Mouse (Mus musculus): ENCODE results near the gene S1pr2.
A peak's percentile ranks its signal among the peaks of the same experiment; 100 is the strongest.

S1pr2 gene

DNA sequence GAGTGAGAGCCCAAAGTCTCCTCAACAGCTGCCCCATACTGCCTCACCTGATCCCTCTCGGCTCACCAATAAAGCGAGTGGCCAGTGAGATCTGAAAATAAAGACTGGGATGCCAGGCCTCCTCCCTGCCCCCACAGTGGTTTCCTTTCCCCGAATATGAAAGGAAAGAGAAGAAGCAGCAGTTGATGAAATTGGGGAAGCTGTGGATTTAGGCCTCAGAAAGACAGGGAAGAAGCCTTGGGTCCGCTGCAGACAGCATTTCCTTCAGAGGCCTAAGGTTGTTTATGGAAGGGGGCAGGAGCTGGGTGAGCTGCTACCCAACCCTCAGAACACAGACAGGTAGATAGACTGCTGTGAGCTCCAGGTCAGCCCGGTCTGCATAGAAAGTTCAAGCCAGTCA is 9.8 kb downstream of the S1pr2 start:
- DNase-seq (ENCODE audit: low read depth, low spot score) = no peak

DNA sequence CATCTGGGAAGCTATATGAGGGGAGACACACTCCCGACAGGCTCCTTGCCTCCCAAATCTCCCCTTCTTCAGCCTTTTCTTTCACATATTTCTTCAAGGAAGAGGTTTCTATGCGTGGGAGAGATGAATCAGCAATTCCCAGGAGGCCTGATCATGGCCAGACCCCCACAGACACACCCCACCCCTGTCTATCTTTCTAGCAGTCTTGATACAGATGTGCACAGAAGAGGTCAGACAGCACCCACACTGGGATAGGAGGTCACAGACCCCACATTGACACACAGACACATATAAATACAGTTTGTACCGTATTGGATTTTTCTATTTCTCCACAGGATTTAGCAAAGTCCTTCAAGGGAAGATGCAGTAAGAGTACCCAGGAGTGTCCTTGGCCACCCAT is 10.6 kb downstream of the S1pr2 start:
- no peak for DNase-seq (ENCODE audit: low read depth, low spot score)

DNA sequence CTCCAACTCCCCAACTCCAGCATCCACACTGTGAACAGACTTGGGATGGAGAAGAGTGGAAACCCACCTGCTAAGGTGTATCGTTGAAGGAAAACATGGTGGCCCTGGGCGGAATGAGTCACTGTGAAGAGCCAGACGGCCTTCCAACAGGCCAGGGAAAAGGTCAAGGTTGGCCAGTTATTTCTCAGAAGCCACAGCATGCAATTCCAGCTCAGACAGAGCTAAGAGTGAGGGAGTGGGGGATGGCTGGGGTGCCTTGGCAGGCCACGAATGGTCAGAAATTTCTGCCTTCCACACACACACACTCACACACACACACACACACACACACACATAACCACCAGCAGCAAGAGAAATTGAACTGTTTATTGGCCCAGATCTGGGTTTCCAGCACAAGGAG is 11.0 kb downstream of the S1pr2 start:
- no peak for DNase-seq (ENCODE audit: low read depth, low spot score)

DNA sequence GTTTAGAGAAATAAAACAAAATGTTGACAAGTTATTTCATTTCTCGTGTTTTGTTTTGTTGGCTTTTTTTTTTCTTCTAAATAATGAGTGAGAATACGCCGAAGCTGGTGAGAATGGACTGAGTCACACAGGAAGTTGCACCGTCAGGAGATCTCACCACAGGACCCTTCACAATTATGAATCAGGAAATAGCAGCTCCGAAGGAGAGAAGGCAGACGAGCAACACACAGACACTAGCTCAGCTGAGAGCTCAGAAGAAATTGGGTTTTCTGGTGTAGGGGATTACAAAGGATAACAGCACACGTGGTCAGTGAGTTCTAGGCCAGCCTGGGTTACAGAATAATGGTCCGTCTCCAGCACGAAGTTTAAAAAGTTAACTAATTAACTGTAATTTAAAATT is 15.0 kb downstream of the S1pr2 start:
- peak; percentile 64 for DNase-seq (ENCODE audit: low read depth, low spot score)

DNA sequence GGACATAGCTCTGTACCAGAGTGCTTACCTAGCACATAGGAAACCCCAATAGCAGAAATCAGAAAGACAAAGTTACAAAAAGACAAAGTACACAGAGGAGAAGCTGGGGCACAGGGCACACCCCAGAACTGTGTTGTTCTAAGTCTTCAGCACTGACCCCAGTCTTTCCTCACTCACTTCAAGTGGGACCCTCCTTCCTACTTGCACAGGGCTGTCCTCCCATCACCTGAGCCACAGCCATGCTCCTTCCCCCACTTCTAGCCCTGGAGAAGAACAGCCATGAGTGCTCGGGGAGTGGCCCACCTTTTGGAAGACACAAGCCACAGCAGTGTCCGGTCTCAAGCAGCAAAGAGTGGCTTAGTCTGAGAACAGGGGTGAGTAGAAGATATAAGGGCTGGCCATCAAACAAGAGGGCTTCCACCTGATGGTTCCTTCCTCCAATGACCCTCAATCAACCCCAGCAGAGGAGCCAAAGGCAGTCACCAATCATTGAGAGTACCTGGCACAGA is 17.1 kb downstream of the S1pr2 start, which contains the start of gene Dnmt1:
Gene Dnmt1 (minus strand): TSS at position 459 of the 509 bp plus-strand sequence.
- no peak for DNase-seq (ENCODE audit: low read depth, low spot score)

DNA sequence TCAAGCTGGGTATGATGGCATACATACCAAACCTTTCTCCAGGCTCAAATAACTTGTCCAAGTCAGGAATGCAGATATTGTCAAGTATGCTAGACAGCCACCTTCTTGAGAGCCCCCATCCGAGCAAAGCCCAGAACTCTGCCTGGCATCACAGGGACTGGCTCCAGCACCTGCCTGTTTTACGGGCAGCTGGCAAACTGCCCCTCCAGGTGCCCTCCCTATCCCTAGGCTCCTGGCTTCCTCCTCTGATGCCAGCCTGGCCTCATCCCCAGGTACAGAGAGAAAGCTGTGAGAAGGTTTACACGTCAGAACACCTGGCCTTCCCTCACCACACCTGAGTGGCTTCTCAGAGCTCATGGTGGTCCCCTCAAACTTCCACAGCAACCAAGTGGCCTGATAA is 19.6 kb downstream of the S1pr2 start:
- DNase-seq (ENCODE audit: low read depth, low spot score) = no peak

DNA sequence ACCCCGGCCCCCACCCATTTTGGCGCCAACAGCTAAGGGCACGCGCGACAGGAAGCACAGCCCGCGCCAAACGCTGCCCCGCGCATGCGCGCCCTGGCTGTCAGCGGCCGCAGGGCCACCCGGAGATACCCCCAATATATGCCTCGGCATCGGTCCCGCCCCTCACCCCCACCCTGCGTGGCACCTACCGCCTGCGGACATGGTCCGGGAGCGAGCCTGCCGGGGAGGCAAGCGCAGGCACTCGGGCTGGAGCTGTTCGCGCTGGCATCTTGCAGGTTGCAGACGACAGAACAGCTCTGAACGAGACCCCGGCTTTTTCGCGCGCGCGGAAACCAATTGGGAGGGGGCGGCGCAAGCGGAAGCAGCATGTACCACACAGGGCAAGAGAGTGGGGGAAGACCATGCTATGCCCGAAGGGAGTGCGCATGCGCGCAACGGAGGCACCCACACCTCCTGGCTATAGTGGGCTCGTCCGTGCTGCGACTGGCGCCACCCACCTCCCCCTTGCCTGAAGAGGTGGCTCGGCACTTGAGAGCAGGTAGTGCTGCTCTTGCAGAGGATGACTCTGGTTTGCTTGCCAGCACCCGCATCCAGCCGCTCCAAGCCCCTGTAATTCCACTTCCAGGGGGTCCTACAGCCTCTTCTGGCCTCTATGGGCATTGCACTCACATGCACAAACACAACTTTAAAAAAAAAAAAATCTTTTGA is 23.9 kb downstream of the S1pr2 start:
- peak; percentile 99 for DNase-seq (ENCODE audit: low read depth, low spot score)

DNA sequence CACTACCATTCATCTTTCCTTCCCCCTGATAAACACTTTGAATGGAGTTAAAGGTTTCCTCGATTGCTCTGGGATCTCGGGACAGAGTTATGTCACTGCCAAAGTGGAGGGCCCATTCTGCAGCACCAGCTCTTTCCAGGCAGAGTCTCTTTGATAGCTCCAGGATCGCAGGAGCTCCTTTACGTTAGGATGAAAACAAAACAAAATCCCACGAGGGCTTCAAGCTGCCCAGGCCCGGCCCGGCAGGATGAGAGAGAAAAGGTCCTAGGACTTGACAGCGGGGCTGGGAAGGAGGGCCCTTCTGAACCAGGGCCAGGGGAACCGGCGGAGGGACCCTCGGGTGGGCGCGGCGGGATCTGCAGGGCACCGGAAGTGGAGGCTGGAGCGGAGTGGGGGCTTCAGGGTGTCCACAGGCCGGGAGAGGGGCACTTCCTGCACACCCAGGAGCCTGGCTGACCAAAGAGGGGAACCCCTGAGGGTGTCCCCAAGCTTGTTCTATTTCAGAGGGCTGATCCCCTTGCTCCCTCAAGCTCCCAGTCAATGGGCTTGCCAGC is 24.5 kb downstream of the S1pr2 start:
- DNase-seq (ENCODE audit: low read depth, low spot score) = no peak

DNA sequence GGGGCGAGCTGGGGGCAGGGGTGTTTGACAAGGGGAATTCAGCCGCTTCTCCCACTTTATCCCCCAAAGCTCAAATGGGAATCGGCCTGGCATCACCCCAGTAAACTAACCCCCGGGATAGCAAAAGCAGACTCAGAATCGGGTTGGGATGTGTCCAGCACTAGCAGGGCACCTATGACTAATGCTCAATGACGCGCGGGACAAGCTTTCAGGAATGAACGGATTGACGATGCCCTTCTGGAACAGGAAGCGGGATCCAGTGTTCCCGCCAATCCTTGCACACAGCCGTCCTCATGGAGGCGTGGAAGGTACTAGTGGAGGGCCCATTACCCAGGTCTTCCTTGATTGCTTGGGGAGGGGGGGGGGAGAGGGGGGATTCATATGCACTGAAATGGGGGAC is 25.1 kb downstream of the S1pr2 start:
- DNase-seq (ENCODE audit: low read depth, low spot score) = peak; percentile 8

DNA sequence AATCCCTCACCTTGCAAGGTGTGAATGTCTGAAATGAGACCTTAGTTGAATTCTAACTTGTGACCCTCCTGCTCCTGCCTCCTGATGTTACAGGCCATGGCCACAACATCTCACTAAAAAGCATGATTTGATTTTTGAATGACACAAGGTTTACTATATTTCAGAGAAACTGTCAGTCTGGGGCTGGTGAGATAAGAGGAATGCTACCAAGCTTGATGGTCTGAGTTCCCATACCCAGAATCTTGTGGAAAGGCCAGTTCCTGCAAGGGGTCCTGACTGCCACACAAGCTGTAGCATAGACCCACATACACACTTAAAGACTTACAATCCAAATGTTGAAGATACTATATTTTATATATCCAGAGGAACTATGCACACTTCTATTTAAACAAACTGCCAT is 26.2 kb downstream of the S1pr2 start:
- no peak for DNase-seq (ENCODE audit: low read depth, low spot score)

DNA sequence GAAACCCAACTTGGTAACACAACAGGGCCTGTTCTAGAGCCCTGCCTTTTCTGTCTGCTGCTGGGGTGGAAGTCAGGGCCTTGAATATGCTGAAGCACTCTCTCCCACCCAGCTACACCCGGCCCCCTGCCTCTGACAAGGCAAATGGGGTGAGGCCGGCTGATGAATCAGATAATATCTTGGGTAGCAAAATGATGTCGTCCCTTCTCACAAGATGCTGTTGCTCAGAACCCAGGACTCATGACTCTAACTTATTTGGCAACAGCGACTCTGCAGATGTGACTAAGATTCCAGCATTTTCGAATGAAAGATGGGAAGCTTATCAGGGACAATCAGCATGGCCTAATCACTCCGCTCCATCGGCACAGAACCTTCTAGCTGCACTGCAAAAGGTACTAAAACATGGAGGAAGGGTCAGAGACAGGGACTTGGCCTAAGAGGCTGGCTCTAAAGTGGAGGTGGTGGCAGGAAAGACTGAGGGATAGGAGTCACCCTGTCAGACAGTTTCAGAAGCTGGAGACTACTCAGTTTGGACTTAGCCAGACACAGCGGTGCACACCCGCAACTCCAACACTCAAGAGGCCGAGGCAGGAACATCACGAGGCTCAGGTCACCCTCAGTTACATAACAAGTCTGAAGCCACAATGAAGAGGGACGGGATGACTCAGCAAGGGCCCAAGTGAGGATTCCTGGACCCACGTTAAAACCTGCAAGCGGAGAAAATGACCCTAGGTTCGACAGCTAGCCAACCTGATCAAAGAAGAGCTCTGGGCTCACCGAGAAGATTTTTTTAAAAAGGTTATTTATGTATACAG is 30.3 kb downstream of the S1pr2 start:
- no peak for DNase-seq (ENCODE audit: low read depth, low spot score)

DNA sequence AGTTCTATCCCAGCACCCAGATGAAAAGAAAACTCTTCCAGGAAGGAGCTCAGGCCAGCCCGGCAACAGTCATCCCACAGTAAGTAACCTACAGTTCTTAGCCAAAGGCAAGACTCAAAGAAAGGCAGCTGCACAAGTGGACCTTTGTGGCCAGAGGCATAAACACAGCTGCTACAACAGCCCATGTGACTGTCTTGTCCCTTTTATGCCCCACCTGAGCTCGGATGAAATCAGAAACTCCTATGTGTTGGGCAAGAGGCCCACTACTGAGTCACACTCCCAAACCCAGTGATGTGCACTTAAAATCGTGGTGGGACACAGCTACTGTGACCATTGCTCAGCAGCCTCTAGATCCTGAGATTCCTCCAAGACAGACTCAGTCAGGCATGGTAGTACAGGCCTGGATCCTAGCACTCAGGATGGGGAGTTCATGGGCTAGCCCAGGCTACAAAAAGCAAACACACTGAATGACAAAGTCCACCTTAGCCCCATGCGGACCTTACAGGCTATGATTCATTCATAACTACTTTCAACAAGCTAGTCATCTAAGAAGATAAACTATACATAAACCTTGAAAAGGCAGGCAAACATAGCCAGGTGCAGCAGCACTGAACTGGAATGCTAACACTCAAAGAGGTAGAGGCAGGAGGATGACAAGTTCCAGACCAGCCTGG is 31.7 kb downstream of the S1pr2 start:
- DNase-seq (ENCODE audit: low read depth, low spot score) = no peak

DNA sequence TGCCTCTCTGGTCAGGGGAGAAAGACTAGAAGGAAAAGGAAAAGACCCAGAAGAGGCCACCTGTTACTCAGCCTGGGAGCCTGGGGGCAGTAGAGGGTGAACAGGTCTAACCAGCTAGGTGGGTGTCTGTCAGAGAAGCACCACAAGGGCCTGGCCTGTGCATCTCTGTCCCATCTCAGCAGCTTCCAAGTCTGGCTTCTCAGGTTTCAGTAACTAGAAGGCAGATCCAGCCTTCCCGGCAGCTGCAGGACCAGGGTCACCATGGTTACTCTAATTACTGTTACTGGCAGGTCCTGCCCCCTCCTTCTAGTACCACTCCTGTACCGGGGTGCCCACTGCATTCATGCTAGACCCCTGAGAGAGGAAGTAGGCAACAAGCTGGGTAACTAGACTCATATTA is 32.7 kb downstream of the S1pr2 start:
- DNase-seq (ENCODE audit: low read depth, low spot score) = no peak

DNA sequence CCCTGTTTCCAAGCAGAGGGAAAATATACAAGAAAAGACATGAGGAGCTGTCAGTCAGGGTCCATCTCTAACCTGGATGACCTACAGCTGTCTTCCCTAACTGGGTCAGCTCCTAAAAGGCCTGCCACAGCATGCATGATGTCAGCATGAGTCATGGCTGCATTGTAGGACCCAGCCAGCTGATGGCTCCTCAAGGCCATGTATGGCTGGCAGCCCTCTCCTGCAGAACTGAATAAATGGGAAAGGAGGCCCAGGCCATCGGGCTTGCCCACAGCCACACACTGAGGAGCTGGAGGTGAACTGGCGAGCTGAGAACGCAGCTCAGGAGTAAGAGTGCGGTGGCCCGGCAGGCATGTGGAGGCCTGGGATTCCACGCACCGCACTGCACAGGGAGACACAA is 33.2 kb downstream of the S1pr2 start:
- DNase-seq (ENCODE audit: low read depth, low spot score) = no peak

DNA sequence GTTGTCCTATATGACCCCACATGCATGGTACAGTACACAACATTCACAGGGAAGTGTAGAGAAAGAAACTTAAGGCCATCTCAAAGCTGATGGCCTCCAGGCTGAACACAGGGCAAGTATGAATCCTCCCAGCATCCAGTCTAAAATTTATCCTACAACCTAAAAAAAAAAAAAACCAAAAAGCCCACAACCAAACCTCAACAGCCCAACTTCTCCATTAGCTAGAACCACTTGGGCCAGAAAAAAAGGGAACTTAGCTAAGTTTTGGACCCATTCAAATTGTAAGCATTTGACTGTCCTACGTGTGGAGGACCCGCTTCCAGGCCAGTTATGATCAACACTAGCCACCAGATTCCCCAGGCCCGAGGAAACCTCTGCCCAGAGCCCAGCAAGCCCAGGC is 53.3 kb downstream of the S1pr2 start:
- DNase-seq (ENCODE audit: low read depth, low spot score) = no peak

DNA sequence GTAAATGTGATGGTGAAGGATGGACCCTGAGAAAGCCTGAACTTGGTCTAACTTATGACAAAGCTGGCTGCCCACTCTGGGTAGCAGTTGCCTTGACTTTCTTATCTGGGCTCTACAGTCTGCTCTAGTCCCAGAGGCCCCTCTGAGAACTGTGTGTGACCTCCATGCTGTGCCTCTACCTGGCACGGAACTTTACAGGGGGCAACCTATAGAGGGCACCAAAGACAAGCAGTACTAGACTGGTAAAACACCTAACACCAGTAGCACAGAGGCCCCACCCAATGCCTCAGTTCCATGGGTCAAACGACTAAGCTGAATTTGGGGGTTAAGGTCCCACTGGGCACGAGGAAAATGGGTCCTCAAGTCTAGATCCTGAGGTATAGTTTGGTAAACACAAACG is 60.4 kb downstream of the S1pr2 start:
- peak; percentile 73 for DNase-seq (ENCODE audit: low read depth, low spot score)
